Mouse (Mus musculus) monocyte, adult 5-6 weeks (primary cell): ENCODE measurements around the gene Gpr162. TPM values are rescaled to one million over a fixed set of nuclear protein-coding genes. Genes with fewer than 3 reads are reported as not detected.
"Not testable (repeated sequence)": the region's sequence is repeated elsewhere in the genome, so short reads cannot be mapped to it uniquely, and the experiment has no call there.

Experiments used
- ATAC-seq: fragments of 153-309, 156-312 bp; replicated peaks from 2 replicates; pipeline ENCODE4 v1.8.0; 2017; ENCODE audit warnings: mild to moderate bottlenecking; ENCODE audit not compliant: low TSS enrichment, insufficient number of reproducible peaks, severe bottlenecking, poor library complexity, low FRiP score
- total RNA-seq: library from RNA; stranded (forward); fragments of 200-1000, 200-491, 200-594 nt; gene quantifications from 3 replicates; pipeline ENCODE4 v1.2.3, GENCODE M21; 2017

The Gpr162 gene
- total RNA-seq, 1 experiment from 2014 or later: 0.38 TPM

GRCm38 (mm10) chr6:124854647-124855046, 9.1 kb downstream of the Gpr162 start:
- no peak for ATAC-seq

- no peak for ATAC-seq
Measured at GRCm38 (mm10) chr6:124850535-124850934, 13.2 kb downstream of the Gpr162 start.

DNA sequence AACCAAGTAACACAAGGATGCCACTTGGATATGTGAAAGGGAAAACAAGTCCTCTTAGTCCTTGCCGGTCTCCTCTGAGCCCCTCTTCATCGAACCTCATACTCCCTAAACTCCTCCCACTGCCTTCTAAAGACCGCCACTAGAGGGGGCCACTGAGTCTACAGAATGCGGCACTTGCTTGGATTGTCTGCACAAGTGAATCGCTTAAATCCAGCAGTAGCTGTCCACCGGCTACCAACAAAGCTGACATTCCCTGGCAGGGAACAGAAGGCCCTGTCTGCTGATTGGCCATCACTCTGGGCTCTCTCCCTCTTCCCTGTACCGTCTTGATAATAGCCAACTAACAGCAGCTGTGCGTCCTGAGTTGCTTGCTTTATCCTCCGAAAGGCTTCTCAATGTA, 16.5 kb downstream of the Gpr162 start:
- ATAC-seq: peak; percentile 74

- ATAC-seq: no peak
Measured at GRCm38 (mm10) chr6:124840241-124841167, 23.3 kb downstream of the Gpr162 start, which contains the start of gene Gnb3. Gene Gnb3 (minus strand): TSS chr6:124840275.

DNA sequence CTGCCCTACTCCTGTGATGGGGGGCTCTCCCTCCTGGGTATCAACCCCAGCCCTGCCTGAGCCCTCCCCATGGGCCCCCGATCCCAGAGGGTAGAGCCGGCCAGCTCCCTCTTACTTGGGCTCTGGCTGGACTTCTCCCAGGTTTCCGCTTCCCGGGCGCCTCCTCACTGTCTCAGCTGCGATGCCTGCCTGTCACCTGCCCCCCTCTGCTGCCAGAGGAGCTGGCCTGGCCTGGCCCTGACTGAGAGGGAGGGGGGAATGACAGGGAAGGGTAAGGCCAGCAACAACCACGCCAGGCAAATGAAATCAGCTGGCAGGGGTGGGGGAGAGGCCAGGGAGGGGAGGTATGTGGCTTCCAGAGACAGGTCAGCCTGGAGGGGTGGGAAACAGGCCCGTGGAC, 24.0 kb downstream of the Gpr162 start:
- ATAC-seq: no peak

- no peak for ATAC-seq
Measured at GRCm38 (mm10) chr6:124836411-124836810, 27.4 kb downstream of the Gpr162 start.

GRCm38 (mm10) chr6:124835531-124835930, 28.3 kb downstream of the Gpr162 start:
- ATAC-seq: no peak

DNA sequence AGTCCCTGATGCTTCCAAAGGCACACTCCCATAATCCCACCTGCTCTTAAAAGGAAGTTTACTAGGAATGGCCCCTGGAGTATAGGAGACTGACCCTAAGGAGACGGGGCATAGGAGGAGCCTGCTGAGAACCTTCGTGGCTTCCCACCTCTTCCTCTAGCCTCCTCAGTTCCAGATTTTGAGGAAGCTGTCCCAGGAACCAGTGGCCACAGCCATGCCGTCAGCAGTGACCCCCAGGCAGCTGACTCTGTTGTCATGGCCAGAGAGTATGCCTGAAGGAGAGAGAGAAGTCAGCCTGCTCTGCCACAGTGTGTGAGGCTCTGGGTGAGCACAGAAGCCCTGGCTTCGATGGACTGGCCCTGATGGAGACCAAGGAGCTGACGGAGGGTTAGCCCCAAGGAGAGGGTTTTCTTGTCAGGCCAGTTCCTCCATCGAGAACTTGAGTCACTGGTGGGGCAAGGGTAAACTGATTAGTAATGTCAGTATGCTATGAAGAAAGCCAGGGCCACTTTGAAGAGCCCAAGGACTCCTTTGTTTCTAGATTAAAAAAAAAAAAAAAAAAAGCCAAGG, 29.2 kb downstream of the Gpr162 start:
- no peak for ATAC-seq

DNA sequence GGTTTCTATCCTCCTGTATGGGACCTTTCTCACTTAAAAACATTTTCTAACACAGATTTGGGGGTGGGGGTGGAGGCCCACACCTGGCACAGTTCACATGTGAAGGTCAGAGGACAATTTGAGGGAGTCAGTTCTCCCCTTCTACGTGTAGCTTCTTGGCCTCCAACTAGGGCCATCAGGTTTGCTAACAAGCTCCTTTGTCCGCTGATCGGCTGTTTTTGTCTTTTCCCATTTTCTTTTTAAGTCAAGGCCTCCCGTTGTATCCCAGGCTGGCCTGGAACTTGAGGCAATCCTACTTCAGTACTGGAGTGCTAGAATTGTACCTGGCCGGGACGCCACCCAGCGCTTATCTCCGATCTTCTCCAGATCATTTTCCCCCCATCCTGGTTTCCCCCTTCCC, 32.1 kb downstream of the Gpr162 start:
- no peak for ATAC-seq

DNA sequence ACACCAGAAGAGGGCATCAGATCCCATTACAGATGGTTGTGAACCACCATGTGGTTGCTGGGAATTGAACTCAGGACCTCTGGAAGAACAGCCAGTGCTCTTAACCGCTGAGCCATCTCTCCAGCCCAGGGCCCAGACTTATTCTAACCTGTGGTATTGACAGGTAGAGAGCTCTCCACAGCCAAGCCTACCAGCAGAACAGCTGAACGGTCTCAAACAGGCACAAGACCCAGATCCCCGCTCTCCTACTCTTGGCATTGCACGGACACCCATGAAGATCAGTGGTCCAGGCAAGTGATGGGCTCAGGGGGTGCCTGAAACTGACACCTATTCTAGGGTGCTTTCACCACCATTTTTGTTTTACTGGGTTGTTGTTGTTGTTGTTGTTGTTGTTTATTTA, 32.6 kb downstream of the Gpr162 start:
- not testable (repeated sequence) for ATAC-seq

GRCm38 (mm10) chr6:124829799-124830700, 33.7 kb downstream of the Gpr162 start:
- ATAC-seq: peak; percentile 70

- peak; percentile 88 for ATAC-seq
Measured at GRCm38 (mm10) chr6:124828868-124829798, 34.6 kb downstream of the Gpr162 start, which contains the start of the genes Usp5 and Cdca3. Gene Usp5 (minus strand): TSS chr6:124829484. Gene Cdca3 (plus strand): TSS chr6:124829547.

DNA sequence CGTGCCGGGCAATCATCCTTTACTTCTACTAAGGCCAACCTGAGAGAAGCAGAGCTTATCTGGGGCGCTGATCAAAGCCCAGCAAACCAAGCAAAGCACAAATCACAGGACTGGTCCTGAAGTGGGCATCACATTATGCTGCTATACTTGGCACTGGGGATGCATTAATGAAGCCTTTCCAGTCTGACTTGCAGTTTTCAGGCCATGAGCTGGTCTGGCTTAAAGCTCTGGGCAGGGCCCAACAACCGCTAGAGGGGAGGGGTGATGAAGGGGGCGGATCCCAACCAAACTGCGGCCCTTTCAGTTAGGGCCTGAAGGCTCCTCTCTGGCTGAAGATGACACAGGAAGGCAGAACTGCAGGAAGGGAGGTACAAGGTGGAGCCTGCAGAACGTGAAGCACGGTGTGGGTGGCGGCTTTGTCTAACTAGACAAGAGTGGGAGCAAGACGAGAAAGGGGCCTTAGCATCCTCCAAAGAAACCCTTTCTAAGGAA, 35.6 kb downstream of the Gpr162 start:
- no peak for ATAC-seq

DNA sequence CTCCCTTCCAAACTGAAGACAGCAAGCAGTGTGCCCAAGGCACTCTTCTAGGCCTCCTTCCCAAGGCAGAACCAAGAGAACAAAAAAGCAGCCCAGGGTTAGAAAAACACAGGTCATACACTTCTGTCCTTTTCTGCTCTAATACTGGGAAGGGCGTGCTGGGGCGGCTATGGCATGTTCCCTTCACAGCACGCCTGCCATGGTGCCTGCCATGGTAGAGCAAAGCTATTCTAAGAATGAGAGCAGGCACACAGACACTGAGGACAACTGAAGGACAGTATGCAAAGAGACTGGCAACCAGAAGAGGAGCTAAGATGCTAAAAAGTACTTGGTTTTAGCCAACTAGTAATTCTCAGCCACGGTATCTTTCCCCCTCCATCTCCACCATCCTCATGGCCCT, 41.7 kb downstream of the Gpr162 start:
- ATAC-seq: no peak

- ATAC-seq: no peak
Measured at GRCm38 (mm10) chr6:124820891-124821290, 42.9 kb downstream of the Gpr162 start.

DNA sequence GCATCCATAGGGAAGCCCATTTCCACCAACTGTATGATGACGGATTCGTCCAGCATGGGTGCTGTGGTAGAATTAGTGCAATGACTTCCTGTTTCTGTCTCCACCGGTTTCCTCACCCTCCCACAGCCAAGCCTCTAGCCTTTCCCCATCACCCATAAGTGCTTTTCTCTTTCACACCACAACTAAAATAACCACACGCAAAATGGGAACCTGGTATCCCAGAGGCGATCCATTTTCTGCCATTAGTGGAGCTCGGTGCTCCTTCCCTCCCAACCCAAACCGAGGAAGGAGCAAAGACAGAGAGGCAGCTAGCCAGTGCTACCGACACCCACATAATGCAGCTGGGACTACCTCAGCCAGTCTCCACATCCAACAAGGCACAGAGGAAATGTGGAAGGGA, 45.8 kb downstream of the Gpr162 start:
- peak; percentile 63 for ATAC-seq

- ATAC-seq: no peak
Measured at GRCm38 (mm10) chr6:124817563-124817962, 46.2 kb downstream of the Gpr162 start.

DNA sequence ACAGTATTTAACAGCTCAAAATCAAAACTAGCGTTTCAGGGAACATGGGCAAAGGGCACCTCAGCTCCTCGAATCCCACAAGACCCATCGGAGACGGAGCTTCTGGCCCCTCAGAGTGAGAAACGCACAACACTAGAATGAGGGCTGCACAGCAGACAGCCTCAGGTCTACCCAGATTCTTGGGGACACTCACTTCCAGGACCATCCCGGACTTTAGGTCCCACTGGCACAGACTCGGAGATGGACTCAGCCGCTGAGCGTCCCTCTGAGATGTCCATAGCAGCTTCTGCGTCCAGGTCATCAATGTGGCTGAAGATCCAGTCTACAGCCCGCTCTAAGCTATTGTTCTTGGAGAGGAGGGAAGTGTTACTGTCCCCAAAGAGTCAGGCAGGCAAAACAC, 46.7 kb downstream of the Gpr162 start:
- no peak for ATAC-seq
